Mouse (Mus musculus) R1 (cell line): ENCODE data around the gene Olfr780.
"Not testable (repeated sequence)": the region's sequence is repeated elsewhere in the genome, so short reads cannot be mapped to it uniquely, and the experiment has no call there.

ENCODE experiments used
- DNase-seq: peaks from one replicate; pipeline ENCODE4 v3.0.0-alpha.2; 2018; ENCODE audit warnings: low read depth, low spot score

Olfr780 gene

GRCm38 (mm10) chr10:129317817-129318216 lies at the start of gene Olfr780:
TSS of gene Olfr780 (plus strand) at chr10:129318117.
- no peak for DNase-seq

- DNase-seq: no peak
Observed at GRCm38 (mm10) chr10:129271081-129271535, 46.8 kb upstream of the Olfr780 start, which contains the start of gene Olfr777. TSS of gene Olfr777 (minus strand) at chr10:129271485.

- DNase-seq: not testable (repeated sequence)
Observed at GRCm38 (mm10) chr10:129312973-129313372, 4.9 kb upstream of the Olfr780 start.

- DNase-seq: not testable (repeated sequence)
Observed at GRCm38 (mm10) chr10:129313521-129313920, 4.4 kb upstream of the Olfr780 start.

GRCm38 (mm10) chr10:129328554-129328953 lies 10.6 kb downstream of the Olfr780 start, which contains the start of gene Olfr781:
TSS of gene Olfr781 (plus strand) at chr10:129328854.
- no peak for DNase-seq

GRCm38 (mm10) chr10:129348550-129348949 lies 30.6 kb downstream of the Olfr780 start, which contains the start of gene Olfr782:
TSS of gene Olfr782 (plus strand) at chr10:129348850.
- no peak for DNase-seq

GRCm38 (mm10) chr10:129352475-129352874 lies 34.6 kb downstream of the Olfr780 start:
- not testable (repeated sequence) for DNase-seq

- peak; percentile 63 for DNase-seq
Observed at GRCm38 (mm10) chr10:129356496-129356895, 38.6 kb downstream of the Olfr780 start.

- DNase-seq: no peak
Observed at GRCm38 (mm10) chr10:129357307-129357706, 39.4 kb downstream of the Olfr780 start.
